Mouse (Mus musculus) erythroblast, embryonic 14.5 days (primary cell): ENCODE data around the gene Large1. TPM values are rescaled to one million over a fixed set of nuclear protein-coding genes. Genes with fewer than 3 reads are reported as not detected.

Experiments
- H3K27me3 ChIP-seq: 2 replicates; pipeline ENCODE4 v1.6.1; 2012; ENCODE audit warnings: inconsistent platforms; ENCODE audit not compliant: control insufficient read depth
- H3K36me3 ChIP-seq: 2 replicates; pipeline ENCODE4 v1.6.1; 2012; ENCODE audit warnings: mild to moderate bottlenecking, inconsistent platforms; ENCODE audit not compliant: control insufficient read depth
- H3K4me1 ChIP-seq: 2 replicates; pipeline ENCODE4 v1.6.1; 2012; ENCODE audit warnings: inconsistent platforms; ENCODE audit not compliant: control insufficient read depth
- H3K4me3 ChIP-seq: replicated peaks from 2 replicates; pipeline ENCODE3; 2012; ENCODE audit warnings: moderate library complexity, mild to moderate bottlenecking, inconsistent platforms
- H3K9me3 ChIP-seq: 2 replicates; pipeline ENCODE4 v1.6.1; 2012; ENCODE audit warnings: low read length, inconsistent platforms, mixed read lengths; ENCODE audit not compliant: control insufficient read depth
- GATA1 ChIP-seq: IDR thresholded peaks from 2 replicates; pipeline ENCODE4 v1.6.1; 2012; ENCODE audit warnings: low read length, inconsistent platforms, mixed read lengths
- TAL1 ChIP-seq: IDR thresholded peaks from 3 replicates; pipeline ENCODE4 v1.6.1; 2012; ENCODE audit warnings: low read length, inconsistent platforms, mixed read lengths
- polyA plus RNA-seq: library from polyadenylated mRNA; stranded (reverse); fragments of >175 nt; gene quantifications from 2 replicates; pipeline ENCODE4 v1.2.3, GENCODE M21; 2012

Gene Large1
- polyA plus RNA-seq, 1 experiment: not detected

DNA sequence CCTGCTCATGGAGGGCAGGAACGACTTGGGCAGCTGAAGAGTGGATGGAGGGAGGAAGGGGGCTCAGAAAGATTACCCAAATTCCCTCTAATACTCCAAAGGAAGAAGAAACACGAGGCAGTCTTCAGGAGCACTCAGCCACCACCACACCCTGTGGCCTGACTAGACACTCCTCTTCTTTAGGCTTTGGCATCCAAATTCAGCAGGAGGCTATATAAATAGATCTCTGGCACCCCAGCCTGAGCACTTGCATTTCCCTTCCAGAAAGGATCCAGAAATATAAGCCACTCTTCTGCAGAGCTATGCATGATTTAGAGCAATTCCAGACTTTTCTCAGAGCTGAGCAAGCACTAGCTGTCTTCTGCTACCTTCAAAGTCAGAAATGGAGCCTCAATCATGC lies 127.7 kb downstream of the Large1 start:
- H3K27me3 ChIP-seq: no peaks in the 10 kb centered on the region
- TF ChIP-seq GATA1 (no peak), TAL1 (no peak)
- no peaks in the 10 kb centered on the region for H3K36me3 ChIP-seq
- H3K9me3 ChIP-seq: no peaks in the 10 kb centered on the region
- no peaks in the 10 kb centered on the region for H3K4me1 ChIP-seq
- H3K4me3 ChIP-seq: no peak overlapping the region

DNA sequence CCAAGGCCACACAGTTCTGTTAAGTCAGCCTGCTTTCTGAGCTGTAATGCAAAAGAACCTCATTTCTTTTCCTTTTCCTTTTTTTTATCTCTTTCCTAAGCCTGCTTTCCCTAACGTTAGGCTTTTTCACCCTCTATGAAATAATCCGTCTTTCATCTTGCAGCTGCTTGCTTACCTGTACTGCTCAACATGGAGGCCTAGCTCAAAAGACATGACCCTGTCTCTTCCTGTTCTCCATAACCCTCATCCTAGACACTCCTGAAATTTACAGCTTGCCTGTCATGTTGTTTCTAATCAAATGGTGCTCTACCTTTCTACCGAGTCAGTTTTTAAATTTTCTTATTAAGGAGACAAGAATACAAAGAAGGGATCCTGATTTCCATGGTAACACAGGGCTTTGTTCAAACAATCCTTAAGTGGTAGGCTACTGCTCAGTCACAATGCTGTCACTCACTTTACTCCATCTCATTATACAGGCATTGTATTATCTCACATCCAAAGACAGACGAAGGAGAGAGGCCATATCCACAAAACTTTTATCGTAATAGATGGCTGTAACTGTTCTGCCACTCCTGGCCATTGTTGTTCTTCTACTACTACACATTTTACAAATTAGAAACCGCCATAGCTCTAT lies 134.0 kb downstream of the Large1 start:
- TF ChIP-seq GATA1 (no peak), TAL1 (no peak)
- Histone ChIP-seq H3K27me3 (no peaks in the 10 kb centered on the region), H3K36me3 (no peaks in the 10 kb centered on the region), H3K9me3 (no peaks in the 10 kb centered on the region), H3K4me1 (no peaks in the 10 kb centered on the region), H3K4me3 (no peak overlapping the region)

GRCm38 (mm10) chr8:73206831-73207230 lies 146.5 kb downstream of the Large1 start:
- Histone ChIP-seq H3K9me3 (no peaks in the 10 kb centered on the region), H3K4me1 (no peaks in the 10 kb centered on the region), H3K27me3 (no peaks in the 10 kb centered on the region), H3K4me3 (no peak overlapping the region), H3K36me3 (no peaks in the 10 kb centered on the region)
- TF ChIP-seq TAL1 (no peak), GATA1 (no peak)

DNA sequence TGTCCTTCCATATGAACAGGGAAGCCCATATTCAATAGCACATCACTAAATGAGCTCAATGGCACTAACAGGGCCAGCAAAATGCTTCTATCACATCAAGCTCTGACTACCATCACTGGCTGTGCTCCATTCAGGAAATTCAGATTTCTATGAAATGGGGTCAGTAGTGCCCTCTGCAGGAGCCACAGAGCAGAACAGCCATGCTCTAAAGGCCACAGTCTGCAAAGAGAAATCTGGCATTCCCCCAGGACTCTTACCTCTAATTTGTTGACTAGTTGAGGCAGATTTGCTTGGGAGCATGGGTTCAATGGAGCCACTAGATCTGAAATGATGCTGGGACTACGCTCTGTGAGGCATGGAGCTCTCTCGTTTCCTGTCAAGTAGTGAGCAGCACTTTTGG lies 151.5 kb downstream of the Large1 start:
- no peak for TF ChIP-seq GATA1
- TF ChIP-seq TAL1: no peak
- Histone ChIP-seq H3K27me3 (no peaks in the 10 kb centered on the region), H3K4me1 (no peaks in the 10 kb centered on the region), H3K4me3 (no peak overlapping the region), H3K36me3 (no peaks in the 10 kb centered on the region), H3K9me3 (no peaks in the 10 kb centered on the region)

GRCm38 (mm10) chr8:73197714-73198113 lies 155.6 kb downstream of the Large1 start:
- no peaks in the 10 kb centered on the region for H3K4me1 ChIP-seq

GRCm38 (mm10) chr8:73188684-73189083 lies 164.7 kb downstream of the Large1 start:
- no peaks in the 10 kb centered on the region for H3K4me1 ChIP-seq
- no peaks in the 10 kb centered on the region for H3K27me3 ChIP-seq
- H3K36me3 ChIP-seq: no peaks in the 10 kb centered on the region
- H3K9me3 ChIP-seq: peaks cover 2% of the 10 kb centered on the region; the same call in 1 of the 2 replicates
- no peak overlapping the region for H3K4me3 ChIP-seq
- TF ChIP-seq GATA1 (no peak), TAL1 (no peak)

More at GRCm38 (mm10) chr8:73197714-73198113, 155.6 kb downstream of the Large1 start:
- Histone ChIP-seq H3K9me3 (no peaks in the 10 kb centered on the region), H3K4me3 (no peak overlapping the region), H3K27me3 (no peaks in the 10 kb centered on the region), H3K36me3 (no peaks in the 10 kb centered on the region)
- TF ChIP-seq GATA1 (no peak), TAL1 (no peak)

GRCm38 (mm10) chr8:73187381-73187780 lies 166.0 kb downstream of the Large1 start:
- Histone ChIP-seq H3K4me1 (no peaks in the 10 kb centered on the region), H3K36me3 (no peaks in the 10 kb centered on the region), H3K27me3 (no peaks in the 10 kb centered on the region), H3K9me3 (peaks cover 2% of the 10 kb centered on the region; the same call in 1 of the 2 replicates), H3K4me3 (no peak overlapping the region)
- no peak for TF ChIP-seq GATA1
- no peak for TF ChIP-seq TAL1

DNA sequence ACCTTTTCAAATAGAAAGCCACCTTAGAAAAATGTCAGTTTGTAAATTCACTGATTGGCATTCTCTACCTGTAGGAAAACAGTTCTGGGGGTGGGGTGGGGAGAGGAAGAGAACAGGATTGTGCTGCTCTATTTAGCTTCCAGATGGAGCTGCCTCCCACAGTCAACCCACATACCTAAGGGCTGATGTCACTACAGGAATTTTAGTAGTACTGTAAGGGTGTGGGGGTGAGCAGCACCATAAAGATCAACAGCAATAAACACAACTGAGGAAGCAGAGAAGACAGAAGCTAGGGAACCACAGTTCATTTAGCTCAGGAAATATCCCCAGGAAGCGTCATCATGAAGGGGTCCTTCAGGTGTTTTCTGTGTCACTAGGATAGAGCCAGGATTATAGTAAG lies 174.9 kb downstream of the Large1 start:
- Histone ChIP-seq H3K36me3 (no peaks in the 10 kb centered on the region), H3K4me1 (no peaks in the 10 kb centered on the region), H3K9me3 (no peaks in the 10 kb centered on the region), H3K27me3 (no peaks in the 10 kb centered on the region), H3K4me3 (no peak overlapping the region)
- TF ChIP-seq TAL1: no peak
- TF ChIP-seq GATA1: no peak

- H3K4me1 ChIP-seq: no peaks in the 10 kb centered on the region
- H3K4me3 ChIP-seq: no peak overlapping the region
- H3K36me3 ChIP-seq: no peaks in the 10 kb centered on the region
- no peaks in the 10 kb centered on the region for H3K27me3 ChIP-seq
- H3K9me3 ChIP-seq: no peaks in the 10 kb centered on the region
- TF ChIP-seq GATA1 (no peak), TAL1 (no peak)
Observed at GRCm38 (mm10) chr8:73172661-73173060, 180.7 kb downstream of the Large1 start.

DNA sequence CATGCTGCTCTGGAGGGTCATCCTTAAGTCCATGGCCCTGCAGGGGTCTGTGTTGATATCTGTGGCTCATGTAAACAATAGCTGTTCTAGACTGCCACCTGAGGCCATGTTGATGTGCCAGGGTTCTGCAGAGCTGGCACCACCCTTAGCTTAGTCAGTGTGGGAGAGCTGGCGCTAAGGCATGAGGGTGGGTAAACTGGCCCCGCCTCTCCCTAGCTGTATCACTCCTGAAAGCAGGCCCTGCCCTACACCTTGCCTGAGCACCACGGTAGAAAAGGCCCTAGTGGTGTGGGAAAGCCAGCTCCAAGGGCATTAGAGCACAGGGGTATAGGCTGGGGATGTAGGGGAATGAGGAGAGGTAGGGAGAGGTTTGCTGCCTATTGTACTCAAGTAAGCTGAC lies 191.3 kb downstream of the Large1 start:
- H3K9me3 ChIP-seq: no peaks in the 10 kb centered on the region

More for the DNA sequence above, 191.3 kb downstream of the Large1 start:
- Histone ChIP-seq H3K4me1 (peaks cover 4% of the 10 kb centered on the region), H3K27me3 (no peaks in the 10 kb centered on the region), H3K4me3 (no peak overlapping the region), H3K36me3 (no peaks in the 10 kb centered on the region)
- TF ChIP-seq TAL1 (no peak), GATA1 (no peak)
